Mouse (Mus musculus): Measurements from ENCODE around the gene Gm49354. TPM values are rescaled to one million over a fixed set of nuclear protein-coding genes. Genes with fewer than 3 reads are reported as not detected.
"Not testable (repeated sequence)": the region's sequence is repeated elsewhere in the genome, so short reads cannot be mapped to it uniquely, and the experiment has no call there.

The Gm49354 gene
- polyA plus RNA-seq, 1 experiment from 2014 or later, result not detected

DNA sequence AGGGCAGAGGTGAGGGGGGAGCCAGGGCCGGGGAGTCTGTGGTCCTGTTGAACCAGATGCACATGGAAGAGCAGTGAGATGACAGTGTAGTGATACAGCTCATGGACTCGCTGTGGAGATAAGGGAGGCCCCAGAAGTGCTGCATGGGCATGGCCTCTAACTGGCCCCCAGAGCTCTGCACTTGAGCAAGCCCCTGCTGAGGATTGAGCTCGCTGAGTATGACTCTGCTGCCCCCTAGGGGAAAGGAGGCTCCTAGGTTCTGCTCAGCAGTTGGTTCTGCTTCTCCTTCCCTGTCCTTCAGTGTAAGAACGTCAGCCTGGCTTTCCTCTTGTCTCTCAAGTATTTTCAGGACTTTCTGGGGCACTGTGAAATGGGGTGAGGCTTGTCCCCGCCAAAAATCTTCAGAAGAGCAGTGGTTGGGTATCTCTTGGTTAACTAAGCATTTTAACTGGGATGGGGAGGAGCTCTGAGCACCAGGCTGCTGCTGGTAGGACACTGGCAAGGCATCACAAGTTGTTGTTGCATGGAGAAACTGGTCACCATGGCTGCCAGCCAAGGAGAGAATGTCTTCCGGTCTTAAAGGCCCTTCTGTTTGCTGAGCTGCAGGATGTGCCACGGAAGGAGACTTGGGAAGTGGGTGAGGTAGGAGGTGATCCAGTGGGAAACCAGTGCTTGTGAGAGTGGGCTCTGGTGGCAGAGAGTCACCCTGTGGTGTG lies 53.5 kb downstream of the Gm49354 start:
- H3K9ac ChIP-seq, result no peak overlapping the region
- 34% methylated on average over 7 of the region's 7 CpGs for WGBS
- peak; percentile 84 for ATAC-seq (replicated peaks)
- H3K4me2 ChIP-seq, result no peak overlapping the region
- H3K27ac ChIP-seq, result no peak overlapping the region
- 0 out of 2 replicates have a peak, but pooled peaks cover 4% of the 10 kb centered on the region for H3K4me1 ChIP-seq
- no peaks in the 10 kb centered on the region for H3K9me3 ChIP-seq
- no peaks in the 10 kb centered on the region for H3K36me3 ChIP-seq (replicated peaks)
- H3K4me3 ChIP-seq, result no peak overlapping the region
- H3K27me3 ChIP-seq (replicated peaks), result no peaks in the 10 kb centered on the region

DNA sequence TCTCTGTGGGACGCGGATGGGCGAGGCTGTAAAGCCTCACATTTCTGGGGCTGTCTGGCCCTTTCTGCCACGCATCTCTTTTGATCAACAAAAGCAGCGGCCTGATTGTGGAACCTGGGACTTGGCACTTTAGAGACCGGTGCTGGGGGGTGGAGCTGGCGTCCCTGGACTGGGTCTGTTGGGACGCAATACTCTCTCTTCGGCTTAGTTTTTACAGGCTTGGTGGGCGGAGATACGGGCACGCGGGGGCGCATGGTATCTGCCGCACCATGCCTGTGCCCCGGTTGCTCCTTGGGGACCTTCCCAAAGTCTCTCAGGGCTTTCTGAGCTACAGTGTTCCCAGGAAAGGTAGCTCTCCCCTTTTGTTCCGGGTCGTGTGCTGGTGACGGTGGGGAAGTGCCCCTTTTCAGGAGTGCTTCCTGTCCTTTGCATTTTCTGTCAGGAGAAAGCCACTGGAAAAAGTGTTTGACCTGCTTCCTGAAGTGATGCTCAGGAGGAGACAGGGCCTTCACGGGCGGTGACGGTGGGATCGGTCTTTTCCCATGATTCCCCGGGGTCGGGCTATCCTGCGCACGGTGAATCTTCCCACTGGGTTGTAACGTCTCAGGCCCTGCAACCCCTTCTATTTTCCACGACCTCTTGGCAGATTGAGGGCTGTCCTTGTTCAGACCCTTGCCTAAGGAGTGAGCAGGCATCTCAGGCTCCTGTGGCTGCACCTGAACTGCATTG lies 55.7 kb downstream of the Gm49354 start:
- Histone ChIP-seq H3K9ac (no peak overlapping the region), H3K36me3 (replicated peaks) (no peaks in the 10 kb centered on the region), H3K27ac (no peak overlapping the region), H3K4me2 (peak overlapping the region; percentile 39), H3K4me3 (peak overlapping the region; percentile 19; the same call in 1 of the 2 replicates), H3K9me3 (no peaks in the 10 kb centered on the region), H3K4me1 (0 out of 2 replicates have a peak, but pooled peaks cover 4% of the 10 kb centered on the region), H3K27me3 (replicated peaks) (no peaks in the 10 kb centered on the region)
- WGBS, result 37% methylated on average over 29 of the region's 29 CpGs
- ATAC-seq (replicated peaks), result no peak

DNA sequence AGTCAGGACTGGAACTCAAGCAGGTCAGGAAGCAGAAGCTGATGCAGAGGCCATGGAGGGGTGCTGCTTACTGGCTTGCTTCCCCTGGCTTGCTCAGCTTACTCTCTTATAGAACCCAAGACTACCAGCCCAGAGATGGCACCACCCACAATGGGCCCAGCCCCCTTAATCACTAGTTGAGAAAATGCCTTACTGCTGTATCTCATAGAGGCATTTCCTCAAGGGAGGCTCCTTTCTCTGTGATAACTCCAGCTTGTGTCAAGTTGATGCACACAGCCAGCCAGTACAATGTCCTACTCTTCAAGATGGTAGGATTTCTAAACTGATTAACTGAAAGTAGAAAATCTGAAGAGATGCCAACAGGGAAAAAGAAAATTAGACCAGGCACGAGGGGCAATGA lies 60.0 kb downstream of the Gm49354 start:
- H3K27me3 ChIP-seq (replicated peaks); H3K4me3 ChIP-seq; H3K27ac ChIP-seq; H3K36me3 ChIP-seq (replicated peaks); H3K9ac ChIP-seq; H3K4me1 ChIP-seq; H3K4me2 ChIP-seq; ATAC-seq (replicated peaks); H3K9me3 ChIP-seq: not testable (repeated sequence)
- WGBS, result 78% methylated on average over 1 of the region's 1 CpGs

DNA sequence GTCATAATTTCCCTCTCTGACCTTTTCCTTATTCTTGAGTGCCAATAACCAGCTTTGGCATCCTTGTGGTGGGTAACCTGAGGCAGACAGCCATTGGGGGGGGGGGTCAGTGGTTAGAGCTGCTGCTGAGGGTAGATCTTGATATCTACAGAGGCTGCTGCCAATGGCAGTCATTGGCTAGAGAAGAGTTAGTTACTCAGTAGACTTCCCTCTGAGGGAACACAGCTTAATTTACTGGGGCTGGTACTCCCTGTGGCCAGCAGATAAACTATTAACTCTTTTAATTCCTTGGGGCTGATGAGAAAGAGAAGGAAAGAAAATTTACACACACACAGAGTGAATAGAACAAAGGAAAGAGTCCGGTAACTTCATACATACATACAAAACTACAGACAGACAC lies 62.6 kb downstream of the Gm49354 start:
- WGBS, result 82% methylated on average over 1 of the region's 1 CpGs
- H3K4me1 ChIP-seq, result no peaks in the 10 kb centered on the region

DNA sequence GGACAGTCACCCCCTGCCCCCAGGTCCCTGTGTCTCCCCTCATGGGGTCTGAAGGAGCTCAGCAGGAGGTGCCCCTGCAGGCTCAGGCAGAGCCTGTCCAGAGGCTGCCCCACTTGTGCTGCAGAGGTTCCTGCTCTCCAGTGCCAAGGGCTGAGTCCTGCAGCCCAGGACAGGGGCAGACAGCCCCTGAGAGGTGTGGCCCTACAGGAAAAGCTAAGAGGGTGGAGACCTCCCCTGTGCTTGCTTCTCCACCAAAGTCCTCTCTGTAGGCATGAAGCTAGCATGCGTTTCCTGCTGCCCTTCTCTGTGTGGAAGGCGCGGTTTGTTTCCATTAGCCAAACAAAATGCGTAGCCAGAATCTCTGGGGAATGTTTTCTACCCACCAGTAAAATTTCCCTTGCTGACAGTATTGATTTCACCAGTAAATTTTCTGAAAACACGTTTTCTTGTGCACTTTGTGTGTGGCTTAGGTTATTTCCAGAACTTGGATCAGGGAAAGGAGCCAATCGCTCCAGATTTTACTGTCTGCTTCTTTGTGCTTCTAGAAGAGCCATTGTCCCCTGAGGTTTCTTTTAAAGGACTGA lies 63.1 kb downstream of the Gm49354 start:
- H3K4me1 ChIP-seq; H3K9ac ChIP-seq; H3K4me3 ChIP-seq; H3K27ac ChIP-seq; H3K4me2 ChIP-seq; H3K9me3 ChIP-seq; H3K27me3 ChIP-seq (replicated peaks); H3K36me3 ChIP-seq (replicated peaks); ATAC-seq (replicated peaks): not testable (repeated sequence)
- 47% methylated on average over 6 of the region's 6 CpGs for WGBS

More for the DNA sequence above, 62.6 kb downstream of the Gm49354 start:
- Histone ChIP-seq H3K27ac (no peak overlapping the region), H3K9ac (no peak overlapping the region), H3K4me2 (no peak overlapping the region), H3K36me3 (replicated peaks) (no peaks in the 10 kb centered on the region), H3K27me3 (replicated peaks) (no peaks in the 10 kb centered on the region), H3K4me3 (no peak overlapping the region), H3K9me3 (no peaks in the 10 kb centered on the region)
- no peak for ATAC-seq (replicated peaks)

DNA sequence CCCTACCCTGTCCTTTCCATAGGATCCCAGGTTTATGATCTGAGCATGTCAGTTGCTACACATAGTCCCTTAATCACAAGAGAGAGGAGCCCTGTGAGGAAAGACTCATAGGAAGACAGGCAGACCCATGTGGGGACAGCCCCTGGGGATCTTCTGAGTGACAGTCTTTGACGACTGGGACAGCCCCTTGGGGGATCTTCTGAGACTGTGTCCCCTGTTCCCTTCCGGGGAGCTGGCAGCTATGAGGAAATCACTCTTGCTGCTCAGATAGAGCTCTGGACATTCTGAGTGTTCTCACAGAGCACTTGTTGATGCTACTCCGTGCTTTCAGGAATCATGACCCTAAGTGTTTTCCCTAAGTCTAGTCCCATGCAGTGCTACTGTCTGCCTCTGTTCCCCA lies 68.3 kb downstream of the Gm49354 start:
- H3K27ac ChIP-seq, result no peak overlapping the region
- no peaks in the 10 kb centered on the region for H3K4me1 ChIP-seq
- H3K4me2 ChIP-seq, result no peak overlapping the region
- 49% methylated on average over 3 of the region's 3 CpGs for WGBS
- no peak overlapping the region for H3K4me3 ChIP-seq
- no peaks in the 10 kb centered on the region for H3K36me3 ChIP-seq (replicated peaks)
- H3K9me3 ChIP-seq, result no peaks in the 10 kb centered on the region
- ATAC-seq (replicated peaks), result no peak
- no peak overlapping the region for H3K9ac ChIP-seq
- H3K27me3 ChIP-seq (replicated peaks), result no peaks in the 10 kb centered on the region

DNA sequence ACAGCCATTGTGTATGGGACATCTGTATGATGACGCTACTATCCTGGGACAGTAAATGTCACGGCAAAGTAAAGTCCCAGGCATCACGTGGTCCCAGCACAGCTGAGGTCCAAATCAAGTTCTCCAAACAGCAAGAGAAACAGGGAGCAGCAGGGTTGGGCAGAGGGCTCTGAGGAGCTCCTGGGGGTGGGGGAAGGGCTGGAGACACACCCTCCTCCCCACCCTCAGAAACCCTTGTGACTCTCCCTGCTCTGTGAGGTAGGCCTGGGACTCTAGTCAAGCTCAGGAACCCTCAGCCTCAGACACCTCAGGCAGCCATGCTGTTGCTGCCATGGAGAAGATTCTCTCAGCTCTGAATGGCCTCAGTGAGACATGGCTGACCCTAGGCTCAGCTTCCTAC lies 70.1 kb downstream of the Gm49354 start, which contains the start of gene Spata31d1b:
TSS of gene Spata31d1b (plus strand) at position 301 of the 400 bp plus-strand sequence.
- not testable (repeated sequence) for H3K27ac ChIP-seq; H3K9ac ChIP-seq; H3K9me3 ChIP-seq; H3K27me3 ChIP-seq (replicated peaks); H3K4me3 ChIP-seq; H3K4me2 ChIP-seq; H3K36me3 ChIP-seq (replicated peaks); H3K4me1 ChIP-seq; ATAC-seq (replicated peaks)
- 77% methylated on average over 3 of the region's 3 CpGs for WGBS

DNA sequence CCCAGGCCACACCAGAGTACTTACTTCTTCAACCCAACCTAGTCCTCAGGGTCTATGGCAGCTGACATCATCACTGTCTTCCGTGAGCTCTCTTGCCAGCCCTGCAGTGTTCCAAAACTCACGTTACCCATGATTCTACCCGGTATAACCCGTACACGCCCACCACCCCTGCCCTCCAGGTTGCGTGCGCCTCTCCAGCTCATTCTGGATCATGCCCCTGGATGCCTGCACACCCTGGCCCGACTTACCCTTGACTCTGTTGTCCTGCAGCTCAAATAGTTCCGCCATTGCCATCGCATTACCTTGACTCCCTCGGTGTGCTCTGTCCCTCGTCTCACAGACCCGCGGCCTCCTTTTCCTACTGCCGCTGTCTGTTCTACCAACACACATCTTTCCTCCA lies 71.8 kb downstream of the Gm49354 start, which contains the start of gene Spata31d1a:
TSS of gene Spata31d1a (minus strand) at position 101 of the 400 bp plus-strand sequence.
- no peak within 1 kb of the TSS for H3K27ac ChIP-seq
- H3K36me3 ChIP-seq (replicated peaks), result no peaks in the 10 kb centered on the region
- no peak for ATAC-seq (replicated peaks)
- no peak within 1 kb of the TSS for H3K9ac ChIP-seq
- no peaks in the 10 kb centered on the region for H3K9me3 ChIP-seq
- no peaks in the 10 kb centered on the region for H3K27me3 ChIP-seq (replicated peaks)
- no peak within 1 kb of the TSS for H3K4me3 ChIP-seq
- H3K4me2 ChIP-seq, result no peak within 1 kb of the TSS
- H3K4me1 ChIP-seq, result no peaks in the 10 kb centered on the region
- 90% methylated on average over 15 of the region's 15 CpGs for WGBS

Other genes with a start within 250 kb of the Gm49354 start
- 70.0 and 70.4 TPM in 2 replicates for gene Agtpbp1, start 197.0 kb downstream of the Gm49354 start, polyA plus RNA-seq (2015; fragmentation: Nextera tagmentation; extraction: Ambion mirVana)
- gene Naa35, start 197.0 kb downstream of the Gm49354 start, polyA plus RNA-seq (2015; fragmentation: Nextera tagmentation; extraction: Ambion mirVana), result 142 and 154 TPM in 2 replicates
- 31.0 and 32.8 TPM in 2 replicates for gene Golm1, start 106.4 kb downstream of the Gm49354 start, polyA plus RNA-seq (2015; fragmentation: Nextera tagmentation; extraction: Ambion mirVana)
- not detected in 2 replicates for gene 4921517D22Rik, start 88.1 kb downstream of the Gm49354 start, polyA plus RNA-seq (2015; fragmentation: Nextera tagmentation; extraction: Ambion mirVana)
- 0.17 and 0.26 TPM in 2 replicates for gene Spata31d1a, start 71.9 kb downstream of the Gm49354 start, polyA plus RNA-seq (2015; fragmentation: Nextera tagmentation; extraction: Ambion mirVana)
- gene Spata31d1b, start 70.0 kb downstream of the Gm49354 start, polyA plus RNA-seq (2015; fragmentation: Nextera tagmentation; extraction: Ambion mirVana), result not detected in 2 replicates
- not detected in 2 replicates for gene Spata31d1d, start 50.5 kb downstream of the Gm49354 start, polyA plus RNA-seq (2015; fragmentation: Nextera tagmentation; extraction: Ambion mirVana)
- gene 1700014D04Rik, start 35.5 kb downstream of the Gm49354 start, polyA plus RNA-seq (2015; fragmentation: Nextera tagmentation; extraction: Ambion mirVana), result 0.14 and 0.27 TPM in 2 replicates
- gene Isca1, start 12.4 kb downstream of the Gm49354 start, polyA plus RNA-seq (2015; fragmentation: Nextera tagmentation; extraction: Ambion mirVana), result 158 and 166 TPM in 2 replicates
- gene Tut7, start 40.9 kb upstream of the Gm49354 start, polyA plus RNA-seq (2015; fragmentation: Nextera tagmentation; extraction: Ambion mirVana), result 48.7 and 52.5 TPM in 2 replicates